Mouse (Mus musculus): ENCODE measurements around the gene Mllt3. TPM values are rescaled to one million over a fixed set of nuclear protein-coding genes. Genes with fewer than 3 reads are reported as not detected.
A peak's percentile ranks its signal among the peaks of the same experiment; 100 is the strongest.

Gene Mllt3
- polyA plus RNA-seq, 1 experiment = 5.1 TPM

DNA sequence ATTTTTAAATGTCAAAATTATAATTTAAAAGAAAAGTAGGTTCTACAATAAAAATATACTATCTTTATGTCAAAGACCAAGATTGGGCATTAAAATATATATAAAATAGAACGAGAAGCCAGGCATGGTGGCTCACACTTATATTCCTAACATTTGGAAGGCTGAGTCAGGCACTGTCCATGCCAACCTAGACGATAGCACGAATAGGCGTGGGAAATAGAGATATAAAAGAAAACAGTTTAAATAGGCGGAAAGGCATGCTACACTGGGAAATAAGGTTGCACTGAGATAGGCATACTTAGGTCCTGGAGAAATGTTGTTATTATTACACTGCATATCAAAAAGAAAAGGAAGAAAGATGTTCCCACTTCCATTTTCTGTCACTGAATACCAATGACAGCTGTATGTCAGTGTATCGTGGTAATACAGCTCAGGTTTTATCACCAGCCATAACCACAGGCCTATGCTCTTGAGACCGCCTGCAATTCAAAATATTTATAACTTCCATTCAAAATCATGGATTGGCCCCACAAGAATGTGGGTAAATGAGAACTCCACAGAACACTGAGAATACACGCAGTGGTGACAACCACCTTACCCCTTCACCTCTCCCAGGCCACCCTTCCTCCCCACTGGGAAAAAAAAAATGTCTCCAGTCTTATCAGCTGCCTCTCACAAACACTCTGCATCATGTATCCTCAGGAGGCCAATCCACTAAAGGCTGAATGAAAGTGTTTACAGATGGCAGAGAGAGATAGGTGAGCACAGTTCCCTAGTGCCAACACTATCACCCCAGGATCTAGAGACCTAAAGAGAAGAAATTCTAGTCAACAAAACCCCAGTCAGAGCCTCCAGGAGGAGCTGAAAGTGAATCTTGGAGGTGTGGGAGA, 102.6 kb downstream of the Mllt3 start:
- Histone ChIP-seq H3K4me1 (ENCODE audit: control insufficient read depth, insufficient read depth, insufficient read length, low read length) (no peaks in the 10 kb centered on the region), H3K4me3 (ENCODE audit: low read depth, low read length) (no peak overlapping the region), H3K36me3 (ENCODE audit: control insufficient read depth, insufficient read depth, low read length) (no peaks in the 10 kb centered on the region), H3K27ac (ENCODE audit: insufficient read depth, low read depth, low read length) (no peak overlapping the region), H3K27me3 (ENCODE audit: control insufficient read depth, insufficient read depth, low read length) (no peaks in the 10 kb centered on the region)
- 92% methylated on average over 8 of the region's 8 CpGs for WGBS
- TF ChIP-seq CTCF (IDR thresholded peaks at IDR 0.05; ENCODE audit: extremely low read depth, insufficient read length, insufficient replicate concordance, low read depth, low read length) (no peak), POLR2A (IDR thresholded peaks at IDR 0.05; ENCODE audit: low read depth, low read length) (no peak)

DNA sequence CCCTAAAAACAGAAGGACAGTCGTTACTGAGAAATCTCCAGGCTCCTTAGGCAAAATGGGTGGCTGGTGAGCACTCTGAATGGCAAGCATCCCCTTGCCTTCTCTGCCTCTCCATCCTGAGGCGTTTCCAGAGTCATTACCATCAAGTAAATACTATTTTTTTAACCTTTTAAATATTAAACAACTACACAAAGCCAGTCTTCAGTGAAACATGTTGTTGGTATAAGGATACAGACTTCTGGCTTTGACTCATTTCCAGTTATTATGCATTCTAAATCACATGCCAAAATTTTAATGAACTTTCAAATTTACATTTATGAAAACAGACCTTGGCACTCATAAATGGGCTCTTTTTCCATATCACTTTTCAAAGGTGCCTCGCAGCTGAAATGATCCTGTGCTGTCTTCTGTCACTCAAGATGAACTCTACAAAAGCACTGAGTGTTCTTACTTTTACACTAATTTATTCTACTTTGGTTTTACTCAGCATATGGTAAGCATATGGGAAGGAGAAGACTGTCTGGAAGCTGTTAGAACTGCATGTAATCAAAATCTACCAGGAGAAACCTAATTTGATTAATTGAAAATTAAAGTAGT, 104.5 kb downstream of the Mllt3 start:
- Histone ChIP-seq H3K4me1 (ENCODE audit: control insufficient read depth, insufficient read depth, insufficient read length, low read length) (no peaks in the 10 kb centered on the region), H3K4me3 (ENCODE audit: low read depth, low read length) (no peak overlapping the region), H3K27me3 (ENCODE audit: control insufficient read depth, insufficient read depth, low read length) (no peaks in the 10 kb centered on the region), H3K36me3 (ENCODE audit: control insufficient read depth, insufficient read depth, low read length) (no peaks in the 10 kb centered on the region), H3K27ac (ENCODE audit: insufficient read depth, low read depth, low read length) (no peak overlapping the region)
- TF ChIP-seq CTCF (IDR thresholded peaks at IDR 0.05; ENCODE audit: extremely low read depth, insufficient read length, insufficient replicate concordance, low read depth, low read length) = no peak
- TF ChIP-seq POLR2A (IDR thresholded peaks at IDR 0.05; ENCODE audit: low read depth, low read length) = no peak
- 68% methylated on average over 3 of the region's 3 CpGs for WGBS

DNA sequence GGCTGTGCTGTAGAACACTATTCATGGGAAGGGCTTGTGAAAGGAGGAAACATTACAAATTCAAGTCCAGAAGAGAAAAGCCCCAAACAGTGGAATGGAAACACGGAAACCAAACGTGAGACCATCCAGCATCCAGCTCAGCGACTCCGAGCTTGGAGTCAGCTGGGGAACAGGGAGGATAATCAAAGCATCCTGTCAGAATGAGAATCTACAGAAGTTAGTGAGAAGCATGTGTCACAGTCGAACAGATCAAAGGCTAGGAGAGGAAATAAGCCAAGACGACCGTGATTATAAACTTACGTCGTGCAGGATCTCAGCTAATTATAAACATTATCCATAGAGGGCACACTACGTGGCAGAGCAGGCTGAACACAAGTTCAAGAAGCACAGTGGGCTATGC, 105.8 kb downstream of the Mllt3 start:
- Histone ChIP-seq H3K4me3 (ENCODE audit: low read depth, low read length) (no peak overlapping the region), H3K27ac (ENCODE audit: insufficient read depth, low read depth, low read length) (no peak overlapping the region), H3K4me1 (ENCODE audit: control insufficient read depth, insufficient read depth, insufficient read length, low read length) (no peaks in the 10 kb centered on the region), H3K36me3 (ENCODE audit: control insufficient read depth, insufficient read depth, low read length) (no peaks in the 10 kb centered on the region), H3K27me3 (ENCODE audit: control insufficient read depth, insufficient read depth, low read length) (no peaks in the 10 kb centered on the region)
- no peak for TF ChIP-seq CTCF (IDR thresholded peaks at IDR 0.05; ENCODE audit: extremely low read depth, insufficient read length, insufficient replicate concordance, low read depth, low read length)
- TF ChIP-seq POLR2A (IDR thresholded peaks at IDR 0.05; ENCODE audit: low read depth, low read length) = no peak
- WGBS = 78% methylated on average over 10 of the region's 10 CpGs

DNA sequence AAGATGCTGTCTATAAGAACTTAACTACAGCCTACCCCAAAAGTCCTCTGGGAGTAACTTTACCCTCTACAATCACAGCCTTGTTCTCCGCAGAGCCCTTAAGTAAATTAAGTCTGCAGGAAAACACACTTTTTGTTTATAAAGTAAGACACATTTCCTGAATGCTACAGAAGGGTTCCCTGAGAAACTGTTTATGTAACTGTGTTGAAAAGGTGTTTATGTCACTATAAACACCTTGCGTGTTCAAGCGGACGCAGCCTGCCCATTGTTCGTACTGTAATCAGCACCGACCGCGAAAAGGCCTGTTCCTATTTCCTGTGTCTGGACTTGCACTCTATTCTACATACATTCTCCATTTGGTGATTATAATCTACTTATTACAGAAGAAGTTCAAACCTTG, 112.5 kb downstream of the Mllt3 start:
- no peak overlapping the region for H3K27ac ChIP-seq (ENCODE audit: insufficient read depth, low read depth, low read length)
- WGBS = 86% methylated on average over 8 of the region's 8 CpGs
- no peaks in the 10 kb centered on the region for H3K27me3 ChIP-seq (ENCODE audit: control insufficient read depth, insufficient read depth, low read length)
- no peak overlapping the region for H3K4me3 ChIP-seq (ENCODE audit: low read depth, low read length)
- TF ChIP-seq CTCF (IDR thresholded peaks at IDR 0.05; ENCODE audit: extremely low read depth, insufficient read length, insufficient replicate concordance, low read depth, low read length) (no peak), POLR2A (IDR thresholded peaks at IDR 0.05; ENCODE audit: low read depth, low read length) (no peak)
- H3K4me1 ChIP-seq (ENCODE audit: control insufficient read depth, insufficient read depth, insufficient read length, low read length) = no peaks in the 10 kb centered on the region
- H3K36me3 ChIP-seq (ENCODE audit: control insufficient read depth, insufficient read depth, low read length) = no peaks in the 10 kb centered on the region

DNA sequence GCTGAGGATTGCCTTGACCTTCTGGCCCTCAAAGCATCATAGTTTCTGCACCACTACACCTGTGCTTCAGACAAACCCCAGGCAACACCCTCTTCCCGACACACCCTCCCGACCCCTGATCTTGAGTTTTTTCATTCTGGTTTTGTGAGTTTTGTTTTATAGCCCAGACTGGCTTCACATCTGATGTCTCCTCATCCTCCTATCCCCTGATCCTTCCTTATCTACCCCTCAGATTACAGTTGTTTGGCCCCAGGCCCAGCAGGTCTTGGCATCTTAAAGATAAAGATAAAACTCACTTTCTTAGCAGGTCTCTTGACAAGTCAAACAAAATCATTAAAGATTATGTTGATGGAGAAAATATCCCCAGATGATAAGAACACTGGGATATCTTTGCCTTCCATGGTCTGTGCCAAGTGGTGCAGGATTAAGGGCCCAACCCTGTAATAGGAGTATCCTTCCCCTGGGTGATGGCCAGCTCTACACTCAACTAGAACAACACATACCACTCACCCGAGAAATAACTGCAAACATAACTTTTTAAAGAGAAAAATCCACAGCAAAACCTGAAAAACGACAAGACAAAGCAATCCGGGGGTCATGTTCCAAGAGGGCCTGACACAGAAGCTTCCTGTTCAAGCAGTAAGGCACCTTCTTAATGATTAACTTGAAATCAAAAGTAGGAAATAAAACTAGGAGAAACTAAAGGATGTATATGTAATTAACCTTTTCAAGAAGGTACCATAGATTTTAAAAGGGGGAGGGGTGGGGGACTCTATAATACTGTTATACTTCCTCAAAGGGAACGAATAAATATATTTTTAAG, 121.8 kb downstream of the Mllt3 start:
- H3K27ac ChIP-seq (ENCODE audit: insufficient read depth, low read depth, low read length) = peak overlapping the region; percentile 58; the same call in 1 of the 2 replicates
- H3K36me3 ChIP-seq (ENCODE audit: control insufficient read depth, insufficient read depth, low read length) = no peaks in the 10 kb centered on the region
- WGBS = 24% methylated on average over 6 of the region's 6 CpGs
- H3K27me3 ChIP-seq (ENCODE audit: control insufficient read depth, insufficient read depth, low read length) = no peaks in the 10 kb centered on the region
- peaks cover 9% of the 10 kb centered on the region; the same call in 1 of the 2 replicates for H3K4me1 ChIP-seq (ENCODE audit: control insufficient read depth, insufficient read depth, insufficient read length, low read length)
- TF ChIP-seq POLR2A (IDR thresholded peaks at IDR 0.05; ENCODE audit: low read depth, low read length) = no peak
- no peak for TF ChIP-seq CTCF (IDR thresholded peaks at IDR 0.05; ENCODE audit: extremely low read depth, insufficient read length, insufficient replicate concordance, low read depth, low read length)
- no peak overlapping the region for H3K4me3 ChIP-seq (ENCODE audit: low read depth, low read length)

DNA sequence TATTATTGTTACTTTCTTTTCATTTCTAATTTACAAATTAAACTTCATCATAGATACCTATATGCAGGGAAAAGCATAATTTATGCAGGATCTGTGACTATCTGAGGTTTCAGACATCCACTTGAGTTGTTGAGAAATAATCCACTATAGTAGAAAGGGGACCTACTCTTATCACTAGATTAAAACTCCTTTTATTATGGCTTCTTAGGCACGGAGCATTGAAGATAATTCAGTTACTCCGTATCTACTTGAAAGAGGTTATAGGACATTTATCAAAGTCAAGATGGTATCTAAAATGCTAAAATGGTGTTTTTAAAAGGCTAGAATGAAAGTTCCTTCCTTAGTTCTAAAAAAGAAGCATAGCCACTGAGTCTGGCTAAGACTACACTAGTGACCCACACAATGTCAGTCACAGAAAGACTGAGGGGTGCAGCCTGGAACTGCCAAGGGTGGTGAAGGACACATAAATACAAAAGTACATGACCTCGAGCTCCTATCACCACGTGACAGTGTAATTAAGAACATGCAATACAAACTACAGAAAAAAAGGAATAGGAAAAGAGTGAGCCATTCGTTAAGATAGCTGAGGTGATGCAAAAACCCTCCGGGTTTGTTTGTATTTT, 127.9 kb downstream of the Mllt3 start:
- 37% methylated on average over 6 of the region's 6 CpGs for whole genome bisulfite sequencing
- no peak overlapping the region for H3K27ac ChIP-seq (ENCODE audit: insufficient read depth, low read depth, low read length)
- peaks cover 2% of the 10 kb centered on the region; the same call in 1 of the 2 replicates for H3K4me1 ChIP-seq (ENCODE audit: control insufficient read depth, insufficient read depth, insufficient read length, low read length)
- no peak overlapping the region for H3K4me3 ChIP-seq (ENCODE audit: low read depth, low read length)
- TF ChIP-seq CTCF (IDR thresholded peaks at IDR 0.05; ENCODE audit: extremely low read depth, insufficient read length, insufficient replicate concordance, low read depth, low read length) = no peak
- TF ChIP-seq POLR2A (IDR thresholded peaks at IDR 0.05; ENCODE audit: low read depth, low read length) = no peak
- no peaks in the 10 kb centered on the region for H3K36me3 ChIP-seq (ENCODE audit: control insufficient read depth, insufficient read depth, low read length)
- H3K27me3 ChIP-seq (ENCODE audit: control insufficient read depth, insufficient read depth, low read length) = no peaks in the 10 kb centered on the region
